In the genomic region with DNA sequence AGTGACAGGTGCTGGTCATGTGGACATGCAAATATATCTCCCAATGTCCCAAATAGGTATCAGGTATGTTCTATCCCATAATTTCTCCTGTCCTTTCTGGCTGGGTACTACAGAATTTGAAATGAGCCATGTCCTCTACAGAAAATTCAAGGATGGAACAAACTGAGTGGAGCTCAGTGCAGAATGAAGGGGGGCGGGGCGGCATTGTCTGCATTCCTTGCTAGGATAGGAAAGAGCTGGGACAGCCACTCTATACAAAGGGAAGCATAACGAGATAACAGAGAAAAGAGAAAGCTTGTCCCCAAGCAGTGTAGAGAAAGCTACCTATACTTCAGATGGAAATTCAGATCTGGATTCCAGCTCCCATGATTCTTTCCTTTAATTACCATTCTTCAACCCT, we compare ENCODE assay signal across 25 mouse cellular contexts.
"Had no signal": no experiment of that assay in that cellular context is flagged by ENCODE, and none has a peak within 500 bp of the region (broad histone marks: within the 10 kb centered on the region; RNA-seq: fewer than 3 reads in every experiment).

No protein-coding gene starts in this region.

- H3K4me2 ChIP-seq: heart, embryonic 13.5 days; heart, embryonic 15.5 days; hindbrain, embryonic 12.5 days; hindbrain, embryonic 14.5 days; intestine, embryonic 15.5 days; limb, embryonic 13.5 days; limb, embryonic 15.5 days; liver, embryonic 12.5 days had no signal

- H3K9me3 ChIP-seq: heart, embryonic 10.5 days; heart, embryonic 15.5 days; hindbrain, embryonic 12.5 days; intestine, embryonic 15.5 days; limb, embryonic 13.5 days; limb, embryonic 15.5 days; liver, embryonic 12.5 days had no signal

- DNase-seq: gastrocnemius, adult 2 months; gastrocnemius, postnatal 10 days; gastrocnemius, postnatal 25 days; kidney, adult 18-20 months; kidney, adult 8-10 months; kidney, postnatal 10 days; kidney, postnatal 4 days; layer of hippocampus, adult 9-11 months; layer of hippocampus, postnatal 36 days; left cerebral cortex, postnatal 4 days had no signal

- H3K27me3 ChIP-seq: heart, embryonic 13.5 days; heart, embryonic 15.5 days; hindbrain, embryonic 12.5 days; intestine, embryonic 15.5 days; limb, embryonic 13.5 days; limb, embryonic 15.5 days; liver, embryonic 12.5 days had no signal

- ATAC-seq: hindbrain, embryonic 16.5 days; inflammation-experienced regulatory T-cells, adult 6 months; intestine, embryonic 15.5 days; intestine, postnatal 0 days; liver, embryonic 12.5 days had no signal

- H3K4me3 ChIP-seq: gastrocnemius, adult 2 months; heart, embryonic 10.5 days; heart, embryonic 13.5 days; heart, embryonic 15.5 days; hindbrain, embryonic 10.5 days; hindbrain, embryonic 12.5 days; intestine, embryonic 15.5 days; layer of hippocampus, adult 2 months; limb, embryonic 13.5 days; limb, embryonic 15.5 days; liver, embryonic 12.5 days had no signal

- H3K4me1 ChIP-seq: heart, embryonic 10.5 days; intestine, embryonic 15.5 days; liver, embryonic 12.5 days had no signal

- H3K9ac ChIP-seq: heart, embryonic 13.5 days; heart, embryonic 15.5 days; hindbrain, embryonic 12.5 days; hindbrain, embryonic 14.5 days; intestine, embryonic 15.5 days; limb, embryonic 13.5 days; limb, embryonic 15.5 days; liver, embryonic 12.5 days; liver, embryonic 14.5 days had no signal

- H3K36me3 ChIP-seq: heart, embryonic 10.5 days; heart, embryonic 13.5 days; heart, embryonic 15.5 days; hindbrain, embryonic 10.5 days; hindbrain, embryonic 12.5 days; intestine, embryonic 15.5 days; limb, embryonic 13.5 days; limb, embryonic 15.5 days; liver, embryonic 12.5 days had no signal

- H3K27ac ChIP-seq: gastrocnemius, adult 2 months; heart, embryonic 10.5 days; heart, embryonic 13.5 days; heart, embryonic 15.5 days; hindbrain, embryonic 10.5 days; hindbrain, embryonic 12.5 days; hindbrain, embryonic 14.5 days; intestine, embryonic 15.5 days; layer of hippocampus, adult 2 months; limb, embryonic 13.5 days; limb, embryonic 15.5 days; liver, embryonic 12.5 days; liver, embryonic 14.5 days had no signal
